Comparison of ENCODE assay signal across 16 mouse cellular contexts in genomic region chr15:79031908-79032307, GRCm38 (mm10). TPM values are rescaled to one million over a fixed set of nuclear protein-coding genes. Genes with fewer than 3 reads are reported as not detected.
DNase-seq lines count a peak whose midpoint lies in the region; ATAC-seq and TF ChIP-seq lines count a peak whose summit lies in the region.
"Not testable (repeated sequence)": the region's sequence is repeated elsewhere in the genome, so short reads cannot be mapped to it uniquely, and the experiment has no call there.
"Had no signal": no experiment of that assay in that cellular context is flagged by ENCODE, and none has a peak within 500 bp of the region (broad histone marks: within the 10 kb centered on the region; RNA-seq: fewer than 3 reads in every experiment).

No protein-coding gene starts in this region.

- not testable (repeated sequence) for H3K79me2 ChIP-seq in CH12.LX (replicated peaks; ENCODE audit: control insufficient read depth, extremely low read depth, insufficient read depth, poor library complexity, severe bottlenecking)

- H3K9ac ChIP-seq in CH12.LX (ENCODE audit: insufficient read depth, low read depth); forebrain, embryonic 12.5 days; intestine, embryonic 16.5 days (ENCODE audit: low read depth, low read length); limb, embryonic 13.5 days; midbrain, embryonic 12.5 days (replicated peaks); neural tube, embryonic 13.5 days: not testable (repeated sequence)
- H3K9ac ChIP-seq in hindbrain, embryonic 13.5 days = peak overlapping the region; percentile 8; the same call in 1 of the 2 replicates

- not testable (repeated sequence) for H3K4me3 ChIP-seq in CH12.LX (replicated peaks in 1 of 3; ENCODE audit: low read depth in 2 of 3, low read length in 2 of 3, poor library complexity in 1 of 3); forebrain, embryonic 12.5 days (replicated peaks); hindbrain, embryonic 13.5 days; midbrain, embryonic 12.5 days; neural tube, embryonic 13.5 days
- H3K4me3 ChIP-seq in intestine, embryonic 16.5 days (ENCODE audit: low read length) = peak overlapping the region; percentile 16; the same call in 1 of the 2 replicates
- peak overlapping the region; percentile 81; the same call in 1 of the 2 replicates for H3K4me3 ChIP-seq in limb, embryonic 13.5 days

- H3K36me3 ChIP-seq in CH12.LX (replicated peaks in 1 of 2; ENCODE audit: control insufficient read depth in 1 of 2, insufficient read depth in 1 of 2, low read length in 1 of 2) = peaks cover 8 to 18% of the 10 kb centered on the region in 2 experiments
- peaks cover 18% of the 10 kb centered on the region for H3K36me3 ChIP-seq in forebrain, embryonic 12.5 days (replicated peaks)
- H3K36me3 ChIP-seq in hindbrain, embryonic 13.5 days; intestine, embryonic 16.5 days (ENCODE audit: control insufficient read depth, insufficient read depth, low read length); midbrain, embryonic 12.5 days; neural tube, embryonic 13.5 days: not testable (repeated sequence)
- H3K36me3 ChIP-seq in limb, embryonic 13.5 days = peaks cover 31% of the 10 kb centered on the region

- TF ChIP-seq CTCF in CH12.LX (conservative IDR thresholded peaks at IDR 0.05 in 1 of 2, IDR thresholded peaks at IDR 0.05 in 1 of 2; ENCODE audit: low read depth in 2 of 2, low read length in 2 of 2) = not testable (repeated sequence)

- not testable (repeated sequence) for TF ChIP-seq EP300 in CH12.LX (IDR thresholded peaks at IDR 0.05; ENCODE audit: low read length)

- in situ Hi-C loops in CH12.LX (cut with MboI; ENCODE audit: low pct_ligation_motif_present, low pct_unique_long_range_greater_than_20kb, low sequenced_read_pairs) = not testable (repeated sequence)

- H3K4me2 ChIP-seq in CH12.LX (ENCODE audit: insufficient read depth, low read depth, poor library complexity, severe bottlenecking); hindbrain, embryonic 13.5 days: not testable (repeated sequence)
- H3K4me2 ChIP-seq in forebrain, embryonic 12.5 days = peak overlapping the region; percentile 27
- H3K4me2 ChIP-seq in intestine, embryonic 16.5 days (ENCODE audit: low read depth, low read length) = peak overlapping the region; percentile 32
- peak overlapping the region; percentile 98 for H3K4me2 ChIP-seq in limb, embryonic 13.5 days (replicated peaks)
- H3K4me2 ChIP-seq in midbrain, embryonic 12.5 days (replicated peaks) = 0 out of 2 replicates have a peak overlapping the region, but pooled peaks have one; percentile 6
- peak overlapping the region; percentile 91; the same call in 1 of the 2 replicates for H3K4me2 ChIP-seq in neural tube, embryonic 13.5 days

- not testable (repeated sequence) for TF ChIP-seq RAD21 in CH12.LX (IDR thresholded peaks at IDR 0.05; ENCODE audit: low read depth, low read length)

- H3K9me3 ChIP-seq in CH12.LX (replicated peaks; ENCODE audit: low read length); forebrain, embryonic 12.5 days; hindbrain, embryonic 13.5 days; intestine, embryonic 16.5 days (ENCODE audit: control insufficient read depth, low read length); limb, embryonic 13.5 days; midbrain, embryonic 12.5 days; neural tube, embryonic 13.5 days: not testable (repeated sequence)

- not testable (repeated sequence) for DNase-seq in CH12.LX (ENCODE audit: extremely low read depth)

- TF ChIP-seq POLR2A in CH12.LX (IDR thresholded peaks at IDR 0.05; ENCODE audit: low read depth, low read length) = not testable (repeated sequence)

- dilution Hi-C loops in CH12.LX (cut with MboI; ENCODE audit: extremely low pct_ligation_motif_present, extremely low pct_unique_long_range_greater_than_20kb, low sequenced_read_pairs) = not testable (repeated sequence)

- peaks cover 78% of the 10 kb centered on the region for H3K27me3 ChIP-seq in CH12.LX (replicated peaks)
- H3K27me3 ChIP-seq in forebrain, embryonic 12.5 days; hindbrain, embryonic 13.5 days; intestine, embryonic 16.5 days (replicated peaks; ENCODE audit: control insufficient read depth, insufficient read depth, low read length); limb, embryonic 13.5 days; midbrain, embryonic 12.5 days; neural tube, embryonic 13.5 days: not testable (repeated sequence)

- WGBS in forebrain, embryonic 12.5 days = 90% methylated on average over 5 of the region's 5 CpGs
- 88% methylated on average over 5 of the region's 5 CpGs for WGBS in hindbrain, embryonic 13.5 days
- 85% methylated on average over 5 of the region's 5 CpGs for WGBS in intestine, embryonic 16.5 days
- WGBS in limb, embryonic 13.5 days = 91% methylated on average over 5 of the region's 5 CpGs
- 86% methylated on average over 5 of the region's 5 CpGs for WGBS in midbrain, embryonic 12.5 days
- WGBS in neural tube, embryonic 13.5 days = 76% methylated on average over 5 of the region's 5 CpGs

- peaks cover 0 to 28% of the 10 kb centered on the region in 2 experiments; a peak in 2 of 4 replicates for H3K4me1 ChIP-seq in CH12.LX (ENCODE audit: control insufficient read depth in 1 of 2, insufficient read depth in 2 of 2)
- peaks cover 47% of the 10 kb centered on the region for H3K4me1 ChIP-seq in forebrain, embryonic 12.5 days
- H3K4me1 ChIP-seq in hindbrain, embryonic 13.5 days (replicated peaks) = peaks cover 46% of the 10 kb centered on the region
- peaks cover 19% of the 10 kb centered on the region for H3K4me1 ChIP-seq in intestine, embryonic 16.5 days (ENCODE audit: control insufficient read depth, insufficient read depth, low read length)
- H3K4me1 ChIP-seq in limb, embryonic 13.5 days = peaks cover 32% of the 10 kb centered on the region
- H3K4me1 ChIP-seq in midbrain, embryonic 12.5 days = peaks cover 41% of the 10 kb centered on the region
- H3K4me1 ChIP-seq in neural tube, embryonic 13.5 days (replicated peaks) = peaks cover 49% of the 10 kb centered on the region

- not testable (repeated sequence) for ATAC-seq in forebrain, embryonic 12.5 days (ENCODE audit: low FRiP score); hindbrain, embryonic 13.5 days (ENCODE audit: low FRiP score); intestine, embryonic 16.5 days; limb, embryonic 13.5 days (ENCODE audit: low FRiP score, low read depth); midbrain, embryonic 12.5 days (ENCODE audit: low FRiP score, low read depth); neural tube, embryonic 13.5 days (ENCODE audit: low read depth)

- H3K27ac ChIP-seq in CH12.LX (ENCODE audit: insufficient read depth, low read depth); forebrain, embryonic 12.5 days; hindbrain, embryonic 13.5 days; intestine, embryonic 16.5 days (ENCODE audit: low read length); limb, embryonic 13.5 days; midbrain, embryonic 12.5 days (replicated peaks); neural tube, embryonic 13.5 days (replicated peaks): not testable (repeated sequence)

RNA-seq across cellular contexts. Expression of gene H1f0, which starts 3.7 kb away (rescaled TPM):
- 70.6 and 100 TPM in 2 replicates for total RNA-seq in CH12.LX (2012; rRNA removed)
- 15.9 TPM in 2 replicates for total RNA-seq in CH12.LX (2014; rRNA removed)
- 11.9 and 12.5 TPM in 2 replicates for polyA plus RNA-seq in CH12.LX (2012; ENCODE audit: insufficient read length, low read depth)
- polyA plus RNA-seq in forebrain, embryonic 12.5 days (2016; fragmentation: Nextera tagmentation; extraction: Ambion mirVana) = 638 and 696 TPM in 2 replicates
- polyA plus RNA-seq in hindbrain, embryonic 13.5 days (2015; fragmentation: Nextera tagmentation; extraction: Ambion mirVana) = 259 and 266 TPM in 2 replicates
- polyA plus RNA-seq in intestine, embryonic 16.5 days (2015; fragmentation: Nextera tagmentation; extraction: Ambion mirVana) = 438 and 456 TPM in 2 replicates
- polyA plus RNA-seq in limb, embryonic 13.5 days (2015; fragmentation: Nextera tagmentation; extraction: Ambion mirVana) = 558 and 589 TPM in 2 replicates
- polyA plus RNA-seq in midbrain, embryonic 12.5 days (2016; fragmentation: Nextera tagmentation; extraction: Ambion mirVana) = 547 and 575 TPM in 2 replicates
- polyA plus RNA-seq in neural tube, embryonic 13.5 days (2015; fragmentation: Nextera tagmentation; extraction: Ambion mirVana) = 275 and 287 TPM in 2 replicates

RNA-seq across cellular contexts. Expression of gene Galr3, which starts 9.8 kb away (rescaled TPM):
- total RNA-seq in CH12.LX (2012; rRNA removed) (1.6 TPM in 2 replicates), CH12.LX (2014; rRNA removed) (0.70 and 0.90 TPM in 2 replicates)
- 0.75 and 1.2 TPM in 2 replicates for polyA plus RNA-seq in CH12.LX (2012; ENCODE audit: insufficient read length, low read depth)
- not detected in 2 replicates for polyA plus RNA-seq in forebrain, embryonic 12.5 days (2016; fragmentation: Nextera tagmentation; extraction: Ambion mirVana)
- polyA plus RNA-seq in hindbrain, embryonic 13.5 days (2015; fragmentation: Nextera tagmentation; extraction: Ambion mirVana) = 0.17 TPM in 1 of 2 replicates, not detected in the other
- polyA plus RNA-seq in intestine, embryonic 16.5 days (2015; fragmentation: Nextera tagmentation; extraction: Ambion mirVana) = 1.8 and 2.3 TPM in 2 replicates
- not detected in 2 replicates for polyA plus RNA-seq in limb, embryonic 13.5 days (2015; fragmentation: Nextera tagmentation; extraction: Ambion mirVana)
- polyA plus RNA-seq in midbrain, embryonic 12.5 days (2016; fragmentation: Nextera tagmentation; extraction: Ambion mirVana) = not detected in 2 replicates
- not detected in 2 replicates for polyA plus RNA-seq in neural tube, embryonic 13.5 days (2015; fragmentation: Nextera tagmentation; extraction: Ambion mirVana)
- total RNA-seq: gastrocnemius, adult 18-20 months; heart, adult 2 months; heart, postnatal 14 days had no signal
- polyA plus RNA-seq: activated CD4-positive, CD25-positive, alpha-beta regulatory T cell, adult 4 months; CD4-positive, CD25-positive, alpha-beta regulatory T cell, adult 4 months; embryonic facial prominence, embryonic 14.5 days; forebrain, embryonic 15.5 days; heart, adult 2 months; heart, embryonic 11.5 days; heart, embryonic 15.5 days had no signal

RNA-seq across cellular contexts. Expression of gene Ankrd54, which starts 30.8 kb away (rescaled TPM):
- total RNA-seq in CH12.LX (2012; rRNA removed) (37.1 and 38.6 TPM in 2 replicates), CH12.LX (2014; rRNA removed) (23.1 and 26.4 TPM in 2 replicates)
- polyA plus RNA-seq in CH12.LX (2012; ENCODE audit: insufficient read length, low read depth) = 21.8 and 22.8 TPM in 2 replicates
- 59.5 and 60.0 TPM in 2 replicates for polyA plus RNA-seq in forebrain, embryonic 12.5 days (2016; fragmentation: Nextera tagmentation; extraction: Ambion mirVana)
- 50.4 and 51.5 TPM in 2 replicates for polyA plus RNA-seq in hindbrain, embryonic 13.5 days (2015; fragmentation: Nextera tagmentation; extraction: Ambion mirVana)
- polyA plus RNA-seq in intestine, embryonic 16.5 days (2015; fragmentation: Nextera tagmentation; extraction: Ambion mirVana) = 56.4 and 57.5 TPM in 2 replicates
- 51.9 and 52.8 TPM in 2 replicates for polyA plus RNA-seq in limb, embryonic 13.5 days (2015; fragmentation: Nextera tagmentation; extraction: Ambion mirVana)
- 64.0 and 67.5 TPM in 2 replicates for polyA plus RNA-seq in midbrain, embryonic 12.5 days (2016; fragmentation: Nextera tagmentation; extraction: Ambion mirVana)
- 46.5 and 52.9 TPM in 2 replicates for polyA plus RNA-seq in neural tube, embryonic 13.5 days (2015; fragmentation: Nextera tagmentation; extraction: Ambion mirVana)

RNA-seq across cellular contexts. Expression of gene Eif3l, which starts 43.1 kb away (rescaled TPM):
- total RNA-seq in CH12.LX (2012; rRNA removed) (323 and 347 TPM in 2 replicates), CH12.LX (2014; rRNA removed) (379 and 392 TPM in 2 replicates)
- 303 and 306 TPM in 2 replicates for polyA plus RNA-seq in CH12.LX (2012; ENCODE audit: insufficient read length, low read depth)
- polyA plus RNA-seq in forebrain, embryonic 12.5 days (2016; fragmentation: Nextera tagmentation; extraction: Ambion mirVana) = 209 and 216 TPM in 2 replicates
- 179 and 185 TPM in 2 replicates for polyA plus RNA-seq in hindbrain, embryonic 13.5 days (2015; fragmentation: Nextera tagmentation; extraction: Ambion mirVana)
- polyA plus RNA-seq in intestine, embryonic 16.5 days (2015; fragmentation: Nextera tagmentation; extraction: Ambion mirVana) = 221 and 238 TPM in 2 replicates
- polyA plus RNA-seq in limb, embryonic 13.5 days (2015; fragmentation: Nextera tagmentation; extraction: Ambion mirVana) = 221 and 229 TPM in 2 replicates
- 198 and 202 TPM in 2 replicates for polyA plus RNA-seq in midbrain, embryonic 12.5 days (2016; fragmentation: Nextera tagmentation; extraction: Ambion mirVana)
- 185 and 196 TPM in 2 replicates for polyA plus RNA-seq in neural tube, embryonic 13.5 days (2015; fragmentation: Nextera tagmentation; extraction: Ambion mirVana)

Comparison
In these comparisons a context has a peak if more than half of its experiments do, and no peak if none do; other contexts are left out.
1. RNA of gene H1f0, which starts 3.7 kb away (polyA plus RNA-seq): 638 to 696 TPM in forebrain, embryonic 12.5 days, 547 to 575 TPM in midbrain, embryonic 12.5 days, 558 to 589 TPM in limb, embryonic 13.5 days, 438 to 456 TPM in intestine, embryonic 16.5 days, 275 to 287 TPM in neural tube, embryonic 13.5 days and 259 to 266 TPM in hindbrain, embryonic 13.5 days; 11.9 to 12.5 TPM in CH12.LX; every median in the first group is over 10 times any median in the second.